Mouse (Mus musculus): ENCODE measurements at regions not wholly inside any gene's neighbourhood (a gene's known extent, or its start where the extent isn't known, plus 50 kb on each side); places are given as distances from the start of the nearest gene placed in this dataset.

DNA sequence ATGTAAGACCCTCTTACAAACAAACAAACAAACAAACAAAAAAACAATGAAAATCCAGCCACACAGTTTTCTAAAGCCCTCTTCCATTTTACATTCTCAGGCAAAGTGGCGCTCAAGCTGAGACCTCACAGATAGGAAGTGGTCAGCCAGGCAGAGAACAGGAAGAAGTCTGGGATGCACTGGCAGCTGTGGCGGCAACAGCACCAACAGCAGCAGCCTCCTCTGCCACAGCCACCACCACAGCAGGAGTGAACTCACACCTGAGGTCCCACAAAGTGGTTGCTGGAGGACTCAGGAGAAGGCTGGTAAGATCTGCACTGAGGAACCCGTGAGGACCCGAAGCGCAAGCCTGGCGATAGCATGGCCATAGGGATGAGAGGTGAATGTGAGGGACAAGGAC is 156.3 kb downstream of the Grm4 start:
- WGBS: 87% methylated on average over 6 of the region's 6 CpGs
- H3K4me3 ChIP-seq (ENCODE audit: low read length): no peak overlapping the region
- H3K9ac ChIP-seq (ENCODE audit: low read length): no peak overlapping the region
- no peaks in the 10 kb centered on the region for H3K9me3 ChIP-seq (ENCODE audit: control insufficient read depth, low read length)
- no peaks in the 10 kb centered on the region for H3K27me3 ChIP-seq (ENCODE audit: control insufficient read depth, insufficient read depth, low read depth, low read length)
- no peak overlapping the region for H3K27ac ChIP-seq (ENCODE audit: low read length)
- no peaks in the 10 kb centered on the region for H3K4me1 ChIP-seq (replicated peaks; ENCODE audit: control insufficient read depth, insufficient read depth, low read length)
- no peak for ATAC-seq (ENCODE audit: low read depth)
- H3K36me3 ChIP-seq (ENCODE audit: control insufficient read depth, insufficient read depth, low read length): no peaks in the 10 kb centered on the region
- no peak overlapping the region for H3K4me2 ChIP-seq (ENCODE audit: low read depth, low read length)

DNA sequence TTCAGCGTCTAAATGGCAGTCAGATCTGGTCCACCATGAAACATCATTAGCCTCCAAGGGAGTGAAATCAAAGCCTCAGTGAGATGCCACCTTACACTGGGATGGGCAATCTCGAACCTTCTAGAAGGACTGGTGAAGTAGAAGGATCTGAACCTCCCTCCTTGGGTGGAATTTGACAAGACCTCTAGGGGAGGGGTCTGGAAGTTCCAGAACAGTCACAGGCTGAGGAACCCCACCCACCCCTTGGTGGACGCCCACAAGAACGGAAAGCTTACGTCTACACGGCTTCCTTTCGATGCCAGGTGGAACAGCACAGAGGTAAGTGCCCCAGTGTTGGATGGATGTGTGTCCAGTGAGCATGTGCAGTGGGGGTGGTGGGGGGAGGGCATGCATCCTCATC is 156.9 kb downstream of the Grm4 start:
- WGBS: 75% methylated on average over 7 of the region's 7 CpGs
- Histone ChIP-seq H3K27me3 (ENCODE audit: control insufficient read depth, insufficient read depth, low read depth, low read length) (no peaks in the 10 kb centered on the region), H3K4me3 (ENCODE audit: low read length) (no peak overlapping the region), H3K36me3 (ENCODE audit: control insufficient read depth, insufficient read depth, low read length) (no peaks in the 10 kb centered on the region), H3K9ac (ENCODE audit: low read length) (no peak overlapping the region), H3K4me1 (replicated peaks; ENCODE audit: control insufficient read depth, insufficient read depth, low read length) (peaks cover 2% of the 10 kb centered on the region; the same call in 1 of the 2 replicates), H3K4me2 (ENCODE audit: low read depth, low read length) (no peak overlapping the region), H3K27ac (ENCODE audit: low read length) (no peak overlapping the region), H3K9me3 (ENCODE audit: control insufficient read depth, low read length) (no peaks in the 10 kb centered on the region)
- ATAC-seq (ENCODE audit: low read depth): no peak

DNA sequence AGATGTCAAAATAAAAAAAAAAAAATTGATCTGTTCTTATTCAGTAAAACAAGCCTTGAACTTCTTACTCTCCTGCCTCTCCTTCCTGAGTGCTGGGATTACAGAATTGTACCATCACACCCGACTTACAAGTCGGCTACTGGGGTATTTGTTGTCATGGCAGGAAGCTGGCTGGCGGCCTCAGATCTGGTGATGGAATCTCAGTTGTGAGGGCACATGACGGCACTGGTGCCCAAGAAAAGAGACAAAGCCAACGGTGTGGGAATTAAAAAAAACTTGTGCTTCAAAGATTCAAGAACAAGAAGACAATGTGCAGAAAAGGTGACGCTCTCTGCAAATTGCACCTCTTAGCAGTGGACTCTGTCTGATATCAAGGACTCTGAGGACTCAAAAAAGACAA is 157.3 kb downstream of the Grm4 start:
- Histone ChIP-seq H3K4me2 (ENCODE audit: low read depth, low read length) (no peak overlapping the region), H3K9me3 (ENCODE audit: control insufficient read depth, low read length) (no peaks in the 10 kb centered on the region), H3K27me3 (ENCODE audit: control insufficient read depth, insufficient read depth, low read depth, low read length) (no peaks in the 10 kb centered on the region), H3K4me1 (replicated peaks; ENCODE audit: control insufficient read depth, insufficient read depth, low read length) (peaks cover 4% of the 10 kb centered on the region; the same call in 1 of the 2 replicates), H3K4me3 (ENCODE audit: low read length) (no peak overlapping the region), H3K36me3 (ENCODE audit: control insufficient read depth, insufficient read depth, low read length) (no peaks in the 10 kb centered on the region), H3K27ac (ENCODE audit: low read length) (no peak overlapping the region), H3K9ac (ENCODE audit: low read length) (no peak overlapping the region)
- WGBS: 70% methylated on average over 6 of the region's 6 CpGs
- no peak for ATAC-seq (ENCODE audit: low read depth)

DNA sequence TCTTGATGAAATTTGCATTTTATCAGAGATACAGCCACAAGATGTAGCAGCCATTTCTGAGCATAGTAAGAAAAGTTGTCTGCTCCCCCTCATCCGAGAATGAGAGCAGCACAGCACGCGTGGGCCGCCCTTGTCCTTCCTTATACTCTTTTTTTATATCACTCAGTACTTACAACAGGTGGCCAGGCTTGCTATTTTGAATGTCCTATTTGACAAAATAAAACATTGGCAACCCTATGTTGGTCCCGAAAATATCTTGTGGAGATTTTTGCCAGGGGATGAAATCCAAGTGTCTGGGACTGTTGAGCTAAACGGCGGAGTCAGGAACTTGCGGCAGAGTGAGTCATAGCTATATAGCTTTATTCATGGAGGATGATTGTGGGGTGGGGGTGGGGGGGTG is 158.0 kb upstream of the Lemd2 start:
- no peaks in the 10 kb centered on the region for H3K27me3 ChIP-seq (ENCODE audit: control insufficient read depth, insufficient read depth, low read depth, low read length)
- H3K36me3 ChIP-seq (ENCODE audit: control insufficient read depth, insufficient read depth, low read length): no peaks in the 10 kb centered on the region
- H3K4me1 ChIP-seq (replicated peaks; ENCODE audit: control insufficient read depth, insufficient read depth, low read length): peaks cover 4% of the 10 kb centered on the region; the same call in 1 of the 2 replicates
- WGBS: 86% methylated on average over 8 of the region's 8 CpGs
- no peak overlapping the region for H3K4me3 ChIP-seq (ENCODE audit: low read length)
- no peak overlapping the region for H3K27ac ChIP-seq (ENCODE audit: low read length)
- no peak overlapping the region for H3K4me2 ChIP-seq (ENCODE audit: low read depth, low read length)
- no peak for ATAC-seq (ENCODE audit: low read depth)
- H3K9ac ChIP-seq (ENCODE audit: low read length): no peak overlapping the region
- H3K9me3 ChIP-seq (ENCODE audit: control insufficient read depth, low read length): no peaks in the 10 kb centered on the region

DNA sequence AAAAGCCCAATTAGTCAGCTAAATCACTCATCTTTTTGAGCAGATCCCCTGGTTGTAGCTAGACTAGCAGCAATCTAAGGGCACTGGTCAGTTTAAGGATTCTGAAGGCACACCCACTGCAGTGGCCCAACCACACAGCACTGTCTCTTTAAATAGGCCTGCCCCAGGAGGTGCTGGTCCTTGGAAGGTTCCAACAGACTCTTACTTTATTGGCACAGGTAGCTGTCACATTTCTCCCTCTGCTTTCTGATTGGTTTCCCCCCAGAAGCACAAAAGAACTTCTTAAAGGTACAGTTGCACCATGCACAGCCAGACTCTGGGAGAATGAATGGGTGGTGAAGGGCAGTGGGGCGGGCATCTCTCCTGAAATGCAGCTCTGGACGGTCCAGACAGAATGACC is 157.1 kb upstream of the Lemd2 start:
- Histone ChIP-seq H3K27me3 (ENCODE audit: control insufficient read depth, insufficient read depth, low read depth, low read length) (no peaks in the 10 kb centered on the region), H3K9me3 (ENCODE audit: control insufficient read depth, low read length) (no peaks in the 10 kb centered on the region), H3K4me3 (ENCODE audit: low read length) (no peak overlapping the region), H3K27ac (ENCODE audit: low read length) (no peak overlapping the region), H3K4me2 (ENCODE audit: low read depth, low read length) (no peak overlapping the region), H3K9ac (ENCODE audit: low read length) (no peak overlapping the region), H3K36me3 (ENCODE audit: control insufficient read depth, insufficient read depth, low read length) (no peaks in the 10 kb centered on the region), H3K4me1 (replicated peaks; ENCODE audit: control insufficient read depth, insufficient read depth, low read length) (peaks cover 4% of the 10 kb centered on the region; the same call in 1 of the 2 replicates)
- ATAC-seq (ENCODE audit: low read depth): no peak
- WGBS: 77% methylated on average over 2 of the region's 2 CpGs

DNA sequence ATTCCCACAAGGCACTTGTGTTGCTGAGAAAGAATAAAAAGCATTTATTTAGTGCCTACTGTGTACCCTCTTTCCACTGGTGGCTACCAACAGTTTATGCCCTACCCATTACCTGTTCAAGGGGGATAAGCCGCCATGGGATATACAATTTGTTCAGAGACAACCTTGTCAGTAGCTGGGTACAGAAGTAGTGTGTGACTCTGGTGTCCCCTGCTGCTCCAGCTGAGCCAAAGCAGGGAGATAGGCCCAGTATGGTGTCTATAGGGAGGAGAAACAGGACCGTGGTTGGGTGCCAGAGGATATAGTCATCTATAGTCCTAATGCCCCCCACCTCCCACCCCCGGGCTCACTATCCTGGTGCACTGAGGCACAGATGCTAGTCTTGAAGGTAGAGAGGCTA is 152.6 kb upstream of the Lemd2 start:
- WGBS: 79% methylated on average over 3 of the region's 3 CpGs
- no peaks in the 10 kb centered on the region for H3K27me3 ChIP-seq (ENCODE audit: control insufficient read depth, insufficient read depth, low read depth, low read length)
- no peak overlapping the region for H3K9ac ChIP-seq (ENCODE audit: low read length)
- H3K4me1 ChIP-seq (replicated peaks; ENCODE audit: control insufficient read depth, insufficient read depth, low read length): peaks cover 4% of the 10 kb centered on the region; the same call in 1 of the 2 replicates
- H3K36me3 ChIP-seq (ENCODE audit: control insufficient read depth, insufficient read depth, low read length): no peaks in the 10 kb centered on the region
- no peak overlapping the region for H3K4me2 ChIP-seq (ENCODE audit: low read depth, low read length)
- H3K9me3 ChIP-seq (ENCODE audit: control insufficient read depth, low read length): no peaks in the 10 kb centered on the region
- ATAC-seq (ENCODE audit: low read depth): no peak; the same call in 1 of the 2 replicates
- H3K27ac ChIP-seq (ENCODE audit: low read length): no peak overlapping the region
- H3K4me3 ChIP-seq (ENCODE audit: low read length): no peak overlapping the region

DNA sequence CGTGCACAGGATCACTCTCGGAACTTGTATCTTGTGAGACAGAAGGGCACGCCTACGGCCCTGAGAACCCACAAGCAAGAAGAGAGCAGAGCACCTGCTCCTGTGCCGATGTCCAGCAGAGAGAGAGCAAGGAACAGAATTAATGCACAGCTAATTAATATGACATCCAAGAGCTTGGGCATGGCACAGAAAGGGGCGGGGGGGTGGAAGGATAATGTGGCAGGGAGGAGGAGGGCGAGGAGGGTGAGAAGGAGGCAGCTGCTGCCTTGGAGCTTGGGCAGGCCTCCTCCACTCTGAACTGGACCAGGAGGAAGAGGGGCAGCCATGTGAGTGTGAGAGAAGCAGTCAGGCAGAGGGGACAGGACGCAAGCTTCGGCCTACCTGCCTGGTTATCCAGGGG is 151.4 kb upstream of the Lemd2 start:
- Histone ChIP-seq H3K27ac (ENCODE audit: low read length) (no peak overlapping the region), H3K4me3 (ENCODE audit: low read length) (no peak overlapping the region), H3K27me3 (ENCODE audit: control insufficient read depth, insufficient read depth, low read depth, low read length) (no peaks in the 10 kb centered on the region), H3K4me1 (replicated peaks; ENCODE audit: control insufficient read depth, insufficient read depth, low read length) (peaks cover 4% of the 10 kb centered on the region; the same call in 1 of the 2 replicates), H3K36me3 (ENCODE audit: control insufficient read depth, insufficient read depth, low read length) (no peaks in the 10 kb centered on the region), H3K4me2 (ENCODE audit: low read depth, low read length) (no peak overlapping the region), H3K9ac (ENCODE audit: low read length) (no peak overlapping the region), H3K9me3 (ENCODE audit: control insufficient read depth, low read length) (no peaks in the 10 kb centered on the region)
- ATAC-seq (ENCODE audit: low read depth): no peak
- WGBS: 88% methylated on average over 9 of the region's 9 CpGs

DNA sequence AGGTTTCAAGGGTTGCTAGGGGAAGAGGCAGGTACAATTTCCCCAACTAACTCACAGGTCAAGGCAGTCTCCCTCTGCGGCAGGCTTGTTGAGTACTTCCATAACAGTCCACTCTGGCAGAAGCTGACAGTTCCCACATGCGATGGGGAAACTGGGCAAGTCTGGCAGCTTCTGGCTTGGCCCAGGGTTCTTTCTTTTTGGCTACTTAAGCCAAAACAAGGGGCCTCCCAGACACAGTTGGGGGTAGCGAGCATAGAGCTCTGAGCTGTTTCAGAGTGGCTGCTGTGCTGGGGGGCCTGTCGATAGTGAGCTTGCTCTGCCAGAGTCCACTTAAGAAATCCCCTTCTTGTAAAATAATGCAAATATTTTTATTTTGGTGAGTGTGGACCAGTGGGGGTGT is 150.8 kb upstream of the Lemd2 start:
- H3K4me3 ChIP-seq (ENCODE audit: low read length): no peak overlapping the region
- H3K4me2 ChIP-seq (ENCODE audit: low read depth, low read length): no peak overlapping the region
- H3K4me1 ChIP-seq (replicated peaks; ENCODE audit: control insufficient read depth, insufficient read depth, low read length): peaks cover 4% of the 10 kb centered on the region; the same call in 1 of the 2 replicates
- H3K9ac ChIP-seq (ENCODE audit: low read length): no peak overlapping the region
- 88% methylated on average over 4 of the region's 4 CpGs for WGBS
- no peak for ATAC-seq (ENCODE audit: low read depth)
- no peak overlapping the region for H3K27ac ChIP-seq (ENCODE audit: low read length)
- H3K9me3 ChIP-seq (ENCODE audit: control insufficient read depth, low read length): no peaks in the 10 kb centered on the region
- H3K27me3 ChIP-seq (ENCODE audit: control insufficient read depth, insufficient read depth, low read depth, low read length): no peaks in the 10 kb centered on the region
- H3K36me3 ChIP-seq (ENCODE audit: control insufficient read depth, insufficient read depth, low read length): no peaks in the 10 kb centered on the region

DNA sequence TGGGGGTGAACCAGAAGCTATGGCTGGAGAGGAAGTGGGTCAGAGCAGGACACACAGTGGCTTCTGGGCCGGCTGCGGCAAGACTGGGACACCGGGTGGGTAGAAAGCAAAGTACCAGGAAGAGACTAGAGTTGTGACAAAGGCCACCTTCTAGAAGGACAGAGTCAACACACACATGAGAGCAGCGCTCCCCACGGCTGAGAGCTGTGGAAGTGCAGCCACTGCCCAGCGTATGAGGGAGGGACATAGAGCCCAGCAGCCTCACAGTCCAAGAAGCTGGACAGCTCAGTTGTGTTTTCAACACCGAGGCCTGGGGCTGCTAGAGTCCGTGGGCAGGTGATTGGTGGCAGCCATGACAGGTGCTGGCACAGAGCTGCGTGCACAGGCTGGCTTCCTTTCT is 145.6 kb upstream of the Lemd2 start:
- Histone ChIP-seq H3K36me3 (ENCODE audit: control insufficient read depth, insufficient read depth, low read length) (no peaks in the 10 kb centered on the region), H3K9me3 (ENCODE audit: control insufficient read depth, low read length) (no peaks in the 10 kb centered on the region), H3K4me3 (ENCODE audit: low read length) (no peak overlapping the region), H3K4me1 (replicated peaks; ENCODE audit: control insufficient read depth, insufficient read depth, low read length) (no peaks in the 10 kb centered on the region), H3K4me2 (ENCODE audit: low read depth, low read length) (no peak overlapping the region), H3K9ac (ENCODE audit: low read length) (no peak overlapping the region), H3K27ac (ENCODE audit: low read length) (no peak overlapping the region), H3K27me3 (ENCODE audit: control insufficient read depth, insufficient read depth, low read depth, low read length) (no peaks in the 10 kb centered on the region)
- ATAC-seq (ENCODE audit: low read depth): no peak
- WGBS: 81% methylated on average over 9 of the region's 9 CpGs

DNA sequence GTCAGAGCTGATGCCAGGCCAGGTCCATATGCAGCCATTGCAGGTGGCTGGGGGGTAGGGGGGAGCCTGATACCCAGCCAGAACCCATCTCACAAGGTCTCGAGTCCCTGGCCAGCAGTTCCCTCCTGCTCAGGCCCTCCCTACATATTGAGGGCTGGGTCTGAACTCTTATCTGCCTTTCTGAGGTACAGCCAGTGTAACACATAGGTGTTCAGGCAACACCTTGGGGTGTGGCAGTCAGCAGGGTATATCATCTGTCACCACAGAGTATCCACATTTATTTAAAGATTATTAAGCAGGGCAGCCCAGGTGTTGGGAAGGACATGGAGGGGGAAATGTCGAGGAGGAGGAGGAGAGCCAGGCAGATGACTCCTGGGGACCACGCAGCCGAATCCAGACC is 145.2 kb upstream of the Lemd2 start:
- Histone ChIP-seq H3K9ac (ENCODE audit: low read length) (no peak overlapping the region), H3K9me3 (ENCODE audit: control insufficient read depth, low read length) (no peaks in the 10 kb centered on the region), H3K27ac (ENCODE audit: low read length) (no peak overlapping the region), H3K4me3 (ENCODE audit: low read length) (no peak overlapping the region), H3K4me1 (replicated peaks; ENCODE audit: control insufficient read depth, insufficient read depth, low read length) (no peaks in the 10 kb centered on the region), H3K27me3 (ENCODE audit: control insufficient read depth, insufficient read depth, low read depth, low read length) (no peaks in the 10 kb centered on the region), H3K36me3 (ENCODE audit: control insufficient read depth, insufficient read depth, low read length) (no peaks in the 10 kb centered on the region), H3K4me2 (ENCODE audit: low read depth, low read length) (no peak overlapping the region)
- ATAC-seq (ENCODE audit: low read depth): no peak
- 84% methylated on average over 4 of the region's 4 CpGs for WGBS

Measured in lung, embryonic 16.5 days (tissue).